Mouse (Mus musculus) limb, embryonic 12.5 days (tissue): ENCODE data around the gene Cacul1. TPM values are rescaled to one million over a fixed set of nuclear protein-coding genes. Genes with fewer than 3 reads are reported as not detected.

ENCODE experiments used
- ATAC-seq: fragments of 200-750 bp; cut with Nextera tagmentation; 2 replicates; pipeline ENCODE4 v1.8.0; 2017; ENCODE audit warnings: low read depth, moderate TSS enrichment; ENCODE audit not compliant: insufficient number of reproducible peaks, insufficient read depth, low FRiP score, low TSS enrichment
- H3K27ac ChIP-seq: fragments of 300-500 bp; sonication (generic); 2 replicates; pipeline ENCODE4 v1.5.1; 2016; ENCODE audit warnings: mild to moderate bottlenecking, moderate library complexity
- H3K27me3 ChIP-seq: fragments of 300-500 bp; sonication (generic); 2 replicates; pipeline ENCODE4 v1.6.1; 2016; ENCODE audit warnings: mild to moderate bottlenecking, moderate library complexity
- H3K36me3 ChIP-seq: fragments of 300-500 bp; sonication (generic); 2 replicates; pipeline ENCODE4 v1.6.1; 2016; ENCODE audit warnings: mild to moderate bottlenecking, moderate library complexity
- H3K4me1 ChIP-seq: fragments of 300-500 bp; sonication (generic); replicated peaks from 2 replicates; pipeline ENCODE4 v1.6.1; 2016
- H3K4me2 ChIP-seq: fragments of 300-500 bp; sonication (generic); 2 replicates; pipeline ENCODE4 v1.6.1; 2016; ENCODE audit warnings: mild to moderate bottlenecking, moderate library complexity
- H3K4me3 ChIP-seq: fragments of 300-500 bp; sonication (generic); replicated peaks from 2 replicates; pipeline ENCODE4 v1.5.1; 2016; ENCODE audit warnings: mild to moderate bottlenecking
- H3K9ac ChIP-seq: fragments of 300-500 bp; sonication (generic); replicated peaks from 2 replicates; pipeline ENCODE4 v1.6.1; 2016; ENCODE audit warnings: mild to moderate bottlenecking, moderate library complexity
- H3K9me3 ChIP-seq: fragments of 300-500 bp; sonication (generic); 2 replicates; pipeline ENCODE4 v1.6.1; 2016; ENCODE audit warnings: mild to moderate bottlenecking, moderate library complexity
- WGBS: fragments of 180-500 bp; shearing (Covaris S2); methylation state at CpG from one replicate; pipeline ENCODE4 v1.1.7; 2016; 5-methylcytosine and 5-hydroxymethylcytosine counted together
- polyA plus RNA-seq: library from polyadenylated mRNA; unstranded; fragments of >200 nt; fragmentation: Nextera tagmentation; extraction: Ambion mirVana; gene quantifications from 2 replicates; pipeline ENCODE4 v1.2.1, GENCODE M21; 2016

Gene Cacul1
- polyA plus RNA-seq, 1 experiment from 2014 or later = 32.9 TPM

DNA sequence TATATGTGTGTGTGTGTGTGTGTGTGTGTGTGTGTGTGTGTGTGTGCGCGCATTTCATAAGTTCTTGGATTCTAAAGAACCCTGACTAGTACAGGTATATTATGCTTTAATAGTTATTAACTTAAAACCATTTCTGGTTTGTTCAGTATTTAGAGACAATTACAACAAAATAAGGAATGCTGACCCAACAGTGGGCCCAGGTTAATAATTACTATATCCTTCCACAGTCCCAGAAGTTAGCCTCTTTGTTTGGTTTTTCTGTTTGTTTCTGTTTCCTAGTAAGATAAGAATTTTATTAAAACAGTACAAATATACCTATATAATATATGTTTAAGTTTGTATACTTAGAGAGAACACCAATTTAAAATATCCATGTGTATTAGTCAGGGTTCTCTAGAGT, 2.4 kb upstream of the Cacul1 start:
- no peaks in the 10 kb centered on the region for H3K27me3 ChIP-seq
- no peak overlapping the region for H3K4me2 ChIP-seq
- 100% methylated on average over 2 of the region's 2 CpGs for WGBS
- H3K4me3 ChIP-seq = no peak overlapping the region
- no peak overlapping the region for H3K27ac ChIP-seq
- ATAC-seq = no peak
- H3K4me1 ChIP-seq = peaks cover 9% of the 10 kb centered on the region
- H3K9ac ChIP-seq = no peak overlapping the region
- H3K9me3 ChIP-seq = no peaks in the 10 kb centered on the region
- H3K36me3 ChIP-seq = no peaks in the 10 kb centered on the region

DNA sequence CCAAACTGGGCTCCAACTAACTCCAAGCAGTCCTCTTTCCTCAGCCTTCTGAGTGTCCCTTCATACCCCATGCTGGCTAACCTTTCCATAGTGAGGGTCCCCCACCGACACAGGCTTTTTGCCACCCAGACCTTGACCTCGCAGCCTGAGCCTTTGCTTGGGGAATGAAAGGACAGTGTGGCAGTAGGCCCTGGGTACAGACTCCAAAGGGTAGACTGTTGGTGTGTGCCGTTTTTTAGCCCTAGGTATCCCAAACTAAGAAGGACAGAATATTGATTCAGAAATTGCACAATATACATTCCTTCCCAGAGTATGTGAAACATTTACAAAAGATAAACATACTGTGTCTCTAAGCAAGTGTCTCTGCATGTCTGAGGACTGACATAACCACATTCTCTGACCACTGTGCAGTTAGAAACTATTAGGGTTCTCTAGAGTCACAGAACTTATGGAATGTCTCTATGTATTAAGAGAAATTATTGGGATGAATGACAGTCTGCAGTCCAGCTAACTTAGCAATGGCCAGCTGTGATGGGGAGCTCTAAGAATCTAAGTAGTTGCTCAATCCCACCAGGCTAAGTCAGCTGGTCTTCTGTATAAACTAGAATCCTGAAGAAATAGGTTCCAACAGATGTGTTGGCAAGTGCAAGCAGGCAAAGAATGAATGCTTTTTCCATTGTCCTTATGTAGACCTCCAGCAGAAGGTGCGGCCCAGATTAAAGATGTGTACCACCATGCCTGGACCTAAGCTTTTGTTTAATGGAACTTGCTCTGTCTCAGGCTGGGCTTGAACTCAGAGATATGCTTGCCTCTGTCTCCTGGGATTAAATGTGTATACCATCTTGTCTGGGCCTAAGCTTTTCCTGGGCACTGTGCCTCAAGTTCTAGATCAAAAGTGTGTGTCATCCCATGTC, 809 bp upstream of the Cacul1 start:
- Histone ChIP-seq H3K27me3 (no peaks in the 10 kb centered on the region), H3K4me3 (peak overlapping the region; percentile 97), H3K9me3 (no peaks in the 10 kb centered on the region), H3K36me3 (no peaks in the 10 kb centered on the region), H3K9ac (peak overlapping the region; percentile 54), H3K27ac (peak overlapping the region; percentile 76), H3K4me2 (peak overlapping the region; percentile 58), H3K4me1 (peaks cover 12% of the 10 kb centered on the region)
- 43% methylated on average over 4 of the region's 4 CpGs for WGBS
- peak; percentile 54 for ATAC-seq

DNA sequence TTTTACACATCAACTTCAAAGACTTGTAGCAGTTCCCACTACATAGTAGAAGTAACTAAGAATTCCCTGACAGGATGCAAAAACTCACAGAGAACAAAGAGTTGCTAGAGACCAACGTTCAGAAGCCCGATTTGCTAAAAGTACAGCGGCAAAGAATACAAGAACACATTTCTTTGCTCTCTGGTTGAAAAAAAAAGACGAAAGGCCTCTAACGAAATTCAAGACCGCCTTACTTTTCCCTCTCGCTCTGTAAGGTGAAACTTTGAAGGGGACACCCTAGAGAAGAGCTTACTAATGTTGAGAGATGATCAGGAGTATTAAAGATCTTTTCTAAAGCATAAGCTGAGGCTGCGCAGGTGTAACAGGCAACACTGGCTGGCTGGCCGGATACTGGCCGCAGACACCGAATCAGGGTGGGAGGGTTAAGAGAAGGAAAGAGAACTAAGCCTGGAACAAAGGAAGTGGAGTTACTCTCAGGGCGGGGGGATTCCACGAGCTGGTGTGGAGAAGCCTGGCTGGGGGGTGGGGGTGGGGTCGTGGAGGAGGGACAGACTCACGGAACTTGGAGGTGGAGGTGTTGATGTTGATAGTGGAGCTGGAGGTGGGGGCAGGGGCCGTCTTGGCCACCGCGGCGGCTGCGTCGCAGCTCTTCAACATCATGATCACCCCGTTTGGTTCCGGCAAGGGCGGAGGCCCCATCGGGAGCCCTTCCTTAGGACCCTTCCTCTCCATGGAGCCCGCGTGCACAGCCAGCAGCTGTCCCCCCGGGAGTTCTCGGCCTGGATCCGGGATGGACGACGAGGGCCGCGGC, 849 bp downstream of the Cacul1 start:
- H3K4me1 ChIP-seq = peaks cover 12% of the 10 kb centered on the region
- peak; percentile 62; the same call in 1 of the 2 replicates for ATAC-seq

DNA sequence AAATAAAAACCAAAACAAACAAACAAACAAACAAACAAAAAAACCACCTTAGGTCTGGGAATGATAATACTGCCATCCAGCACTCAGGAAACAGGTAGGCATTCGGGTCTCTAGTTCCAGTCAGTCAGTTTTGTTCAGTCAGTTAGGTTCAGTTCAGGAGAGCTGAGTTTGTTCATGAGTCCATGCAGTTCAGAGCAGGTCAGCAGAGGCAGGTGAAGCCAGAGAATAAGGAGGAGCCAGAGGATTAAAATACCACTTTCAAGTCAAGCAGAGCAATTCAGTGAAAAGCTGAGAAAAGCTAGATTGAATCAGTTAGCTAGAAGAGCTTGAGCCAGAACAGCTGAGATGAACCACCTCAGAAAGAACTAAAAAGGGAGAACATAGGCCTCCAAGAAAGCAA, 4.1 kb downstream of the Cacul1 start:
- Histone ChIP-seq H3K36me3 (peaks cover 13% of the 10 kb centered on the region; the same call in 1 of the 2 replicates), H3K4me1 (peaks cover 12% of the 10 kb centered on the region), H3K4me3 (no peak overlapping the region), H3K4me2 (no peak overlapping the region), H3K27me3 (no peaks in the 10 kb centered on the region), H3K27ac (no peak overlapping the region), H3K9ac (no peak overlapping the region), H3K9me3 (no peaks in the 10 kb centered on the region)
- no peak for ATAC-seq
- 89% methylated on average over 1 of the region's 1 CpGs for WGBS

More for the DNA sequence above, 849 bp downstream of the Cacul1 start:
- Histone ChIP-seq H3K9ac (peak overlapping the region; percentile 95), H3K27ac (peak overlapping the region; percentile 93), H3K4me2 (peak overlapping the region; percentile 82), H3K27me3 (no peaks in the 10 kb centered on the region), H3K4me3 (peak overlapping the region; percentile 97), H3K36me3 (no peaks in the 10 kb centered on the region), H3K9me3 (no peaks in the 10 kb centered on the region)
- 1% methylated on average over 34 of the region's 34 CpGs for WGBS

DNA sequence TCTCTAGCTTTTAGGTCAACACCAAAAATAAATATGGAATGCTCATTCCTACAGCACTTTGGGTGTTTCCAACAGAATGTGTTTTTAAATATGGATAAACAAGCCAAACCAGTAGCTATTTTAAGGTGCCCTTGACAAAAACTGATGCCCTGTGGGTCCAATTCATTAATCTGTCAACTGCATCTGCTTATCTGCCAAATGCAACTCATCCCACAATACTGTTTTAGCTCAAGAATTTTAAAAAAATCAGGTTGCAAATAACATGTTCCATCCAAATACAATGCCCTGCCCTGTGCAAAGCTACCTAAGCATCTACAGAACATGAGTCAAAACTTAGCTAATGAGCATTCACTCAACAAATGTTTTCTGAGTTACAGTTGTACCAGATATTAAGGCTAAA, 20.3 kb downstream of the Cacul1 start:
- Histone ChIP-seq H3K4me1 (no peaks in the 10 kb centered on the region), H3K27me3 (no peaks in the 10 kb centered on the region), H3K27ac (no peak overlapping the region), H3K9me3 (no peaks in the 10 kb centered on the region), H3K9ac (no peak overlapping the region), H3K4me2 (no peak overlapping the region), H3K4me3 (no peak overlapping the region), H3K36me3 (peaks cover 24% of the 10 kb centered on the region; the same call in 1 of the 2 replicates)
- no peak for ATAC-seq

DNA sequence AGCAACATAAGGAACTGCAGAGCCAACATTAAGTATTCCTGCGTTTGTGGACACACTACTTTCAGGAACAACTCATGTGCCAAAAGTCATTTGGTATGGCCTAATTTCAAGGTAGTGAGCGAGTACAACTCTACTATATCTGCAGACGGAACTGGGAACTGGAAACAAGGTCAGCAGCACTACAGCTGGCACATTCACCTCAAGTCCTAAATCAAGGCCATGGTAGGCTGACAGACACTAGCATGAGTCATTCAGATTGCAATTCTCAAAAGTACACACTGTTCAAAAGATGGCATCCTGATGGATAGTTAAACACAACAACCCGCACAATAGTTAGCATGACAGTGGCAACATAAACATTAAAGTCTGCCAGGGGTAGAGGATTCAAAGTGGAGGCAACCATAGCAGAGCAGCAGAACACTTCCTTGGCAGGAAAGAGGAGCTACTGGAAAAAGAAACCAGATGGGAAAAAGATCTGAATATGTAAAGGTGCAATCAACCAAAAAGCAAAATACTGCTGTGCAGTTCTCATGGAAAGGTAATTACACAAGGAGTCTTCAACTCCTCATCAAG, 25.9 kb downstream of the Cacul1 start:
- no peak for ATAC-seq
- Histone ChIP-seq H3K4me3 (no peak overlapping the region), H3K9me3 (no peaks in the 10 kb centered on the region), H3K4me2 (no peak overlapping the region), H3K36me3 (peaks cover 24% of the 10 kb centered on the region), H3K4me1 (no peaks in the 10 kb centered on the region), H3K27ac (no peak overlapping the region), H3K9ac (no peak overlapping the region), H3K27me3 (no peaks in the 10 kb centered on the region)
- WGBS = 71% methylated on average over 4 of the region's 4 CpGs

DNA sequence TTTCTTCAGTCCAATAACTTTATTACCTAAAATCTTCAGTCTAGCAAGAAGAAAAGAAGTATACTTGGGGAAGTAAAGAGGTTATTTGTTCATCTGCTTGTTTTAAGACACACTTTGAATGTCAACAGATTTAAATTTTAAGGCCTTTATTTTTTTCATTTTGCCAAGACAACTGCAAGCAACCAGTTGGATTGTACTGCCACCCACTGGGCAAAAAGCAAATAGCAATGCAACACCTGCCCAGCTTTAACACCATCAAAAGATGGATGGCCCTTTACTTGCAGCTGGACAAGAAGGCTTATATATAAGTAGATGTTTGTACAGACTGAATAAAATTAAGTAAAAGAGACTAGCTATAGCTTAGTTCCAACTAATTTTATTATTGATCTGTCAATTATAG, 27.3 kb downstream of the Cacul1 start:
- Histone ChIP-seq H3K9me3 (no peaks in the 10 kb centered on the region), H3K4me3 (no peak overlapping the region), H3K36me3 (peaks cover 24% of the 10 kb centered on the region), H3K27me3 (no peaks in the 10 kb centered on the region), H3K9ac (no peak overlapping the region), H3K4me1 (no peaks in the 10 kb centered on the region), H3K4me2 (no peak overlapping the region), H3K27ac (no peak overlapping the region)
- no peak for ATAC-seq

DNA sequence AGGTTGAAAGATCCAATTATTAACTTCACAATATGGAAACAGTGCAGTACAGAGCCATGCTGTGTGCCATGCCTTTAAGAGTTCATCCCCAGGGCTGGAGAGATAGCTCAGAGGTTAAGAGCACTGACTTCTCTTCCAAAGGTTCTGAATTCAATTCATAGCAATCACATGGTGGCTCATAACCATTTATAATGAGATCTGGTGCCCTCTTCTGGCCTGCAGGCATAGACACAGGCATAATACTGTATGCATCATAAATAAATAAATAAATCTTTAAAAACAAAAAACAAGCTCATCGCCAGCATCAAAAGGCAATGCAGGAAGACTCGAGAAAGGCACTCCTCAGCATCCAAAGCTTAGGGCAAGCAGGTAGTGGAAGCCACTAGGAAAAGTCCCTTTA, 37.5 kb downstream of the Cacul1 start:
- H3K4me2 ChIP-seq = no peak overlapping the region

DNA sequence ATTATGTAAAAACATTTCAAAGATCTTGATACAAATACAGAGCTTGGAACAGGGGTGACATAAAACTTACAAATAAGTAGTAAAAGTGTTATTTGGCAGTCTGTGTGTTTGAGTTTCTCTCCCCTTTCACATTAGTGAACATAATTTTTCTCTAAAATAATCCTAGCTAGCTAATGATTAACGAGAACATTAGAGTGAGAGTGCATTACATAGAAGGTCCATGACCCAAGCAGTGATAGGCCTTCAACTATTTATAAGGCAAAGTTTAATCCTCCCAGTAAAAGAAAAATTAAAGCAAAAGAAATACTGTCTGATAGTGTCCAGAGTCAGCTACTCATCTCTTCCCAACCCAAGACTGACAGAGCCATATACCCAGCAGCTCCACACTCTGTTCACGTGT, 48.9 kb downstream of the Cacul1 start:
- no peak overlapping the region for H3K27ac ChIP-seq
- no peak overlapping the region for H3K4me2 ChIP-seq
- no peak overlapping the region for H3K9ac ChIP-seq
- no peaks in the 10 kb centered on the region for H3K9me3 ChIP-seq
- H3K4me3 ChIP-seq = no peak overlapping the region
- peaks cover 58% of the 10 kb centered on the region for H3K36me3 ChIP-seq
- 87% methylated on average over 2 of the region's 2 CpGs for WGBS
- H3K4me1 ChIP-seq = no peaks in the 10 kb centered on the region
- H3K27me3 ChIP-seq = no peaks in the 10 kb centered on the region
- no peak for ATAC-seq

More for the DNA sequence above, 37.5 kb downstream of the Cacul1 start:
- no peaks in the 10 kb centered on the region for H3K4me1 ChIP-seq
- H3K9me3 ChIP-seq = no peaks in the 10 kb centered on the region
- H3K27ac ChIP-seq = no peak overlapping the region
- H3K27me3 ChIP-seq = no peaks in the 10 kb centered on the region
- peaks cover 28% of the 10 kb centered on the region for H3K36me3 ChIP-seq
- WGBS = 89% methylated on average over 2 of the region's 2 CpGs
- no peak overlapping the region for H3K4me3 ChIP-seq
- no peak for ATAC-seq
- H3K9ac ChIP-seq = no peak overlapping the region

DNA sequence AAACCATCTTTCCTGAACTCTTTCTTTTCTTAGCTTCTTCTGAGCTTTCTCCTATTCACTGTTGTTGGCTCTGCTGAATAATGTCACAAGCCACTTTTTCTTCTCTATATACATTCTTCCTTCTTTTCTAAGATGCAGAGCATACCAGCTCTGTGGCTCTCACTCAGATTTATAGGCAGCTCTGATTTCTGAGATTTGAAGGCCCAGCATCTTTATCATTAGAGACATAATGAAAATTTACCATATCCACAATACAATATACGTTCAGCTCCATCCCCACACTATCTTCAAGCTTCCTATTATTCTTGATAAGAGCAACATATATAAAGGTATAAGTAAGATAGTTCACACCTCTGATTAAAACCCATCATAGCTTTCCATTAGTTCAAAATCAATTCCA, 50.7 kb downstream of the Cacul1 start:
- Histone ChIP-seq H3K9me3 (no peaks in the 10 kb centered on the region), H3K9ac (no peak overlapping the region), H3K4me3 (no peak overlapping the region), H3K4me2 (no peak overlapping the region), H3K4me1 (no peaks in the 10 kb centered on the region), H3K27ac (no peak overlapping the region), H3K36me3 (peaks cover 66% of the 10 kb centered on the region), H3K27me3 (no peaks in the 10 kb centered on the region)
- WGBS = 91% methylated on average over 1 of the region's 1 CpGs
- ATAC-seq = no peak

DNA sequence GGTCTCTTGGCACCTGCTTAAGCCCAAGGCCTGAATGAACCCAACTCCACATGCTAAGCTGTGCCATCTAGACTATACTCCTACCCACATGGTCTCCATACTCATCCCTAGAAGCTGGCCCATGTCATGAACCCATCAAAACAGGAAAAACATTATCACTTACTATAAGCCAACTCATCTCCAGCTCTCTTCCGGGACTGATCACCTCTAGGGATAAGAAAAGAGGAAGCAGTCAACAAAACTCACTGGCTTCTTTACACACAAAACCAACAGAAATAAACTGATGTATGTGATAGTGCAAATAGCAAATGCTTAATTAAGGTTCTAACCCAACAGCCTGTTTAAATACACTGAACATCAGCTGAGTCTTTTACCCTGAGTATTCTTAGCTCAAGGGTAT, 51.5 kb downstream of the Cacul1 start:
- 97% methylated on average over 1 of the region's 1 CpGs for WGBS
- no peak for ATAC-seq
- peaks cover 66% of the 10 kb centered on the region for H3K36me3 ChIP-seq

More for the DNA sequence above, 51.5 kb downstream of the Cacul1 start:
- Histone ChIP-seq H3K4me1 (no peaks in the 10 kb centered on the region), H3K9me3 (no peaks in the 10 kb centered on the region), H3K4me3 (no peak overlapping the region), H3K27ac (no peak overlapping the region), H3K4me2 (no peak overlapping the region), H3K27me3 (no peaks in the 10 kb centered on the region), H3K9ac (no peak overlapping the region)
